Mouse (Mus musculus) bone marrow, adult 2 months (tissue): ENCODE data around the gene Gm49387.

Source experiments
- CTCF ChIP-seq: fragments of 200-500 bp; IDR thresholded peaks from 2 replicates; pipeline ENCODE4 v1.5.1; 2011; ENCODE audit warnings: low read length, control low read depth; ENCODE audit not compliant: control insufficient read depth, insufficient read depth
- POLR2A ChIP-seq: fragments of 200-500 bp; IDR thresholded peaks from 2 replicates; pipeline ENCODE4 v1.6.1; 2011; ENCODE audit warnings: low read depth, mild to moderate bottlenecking, control low read depth, low read length, borderline replicate concordance; ENCODE audit not compliant: control insufficient read depth

DNA sequence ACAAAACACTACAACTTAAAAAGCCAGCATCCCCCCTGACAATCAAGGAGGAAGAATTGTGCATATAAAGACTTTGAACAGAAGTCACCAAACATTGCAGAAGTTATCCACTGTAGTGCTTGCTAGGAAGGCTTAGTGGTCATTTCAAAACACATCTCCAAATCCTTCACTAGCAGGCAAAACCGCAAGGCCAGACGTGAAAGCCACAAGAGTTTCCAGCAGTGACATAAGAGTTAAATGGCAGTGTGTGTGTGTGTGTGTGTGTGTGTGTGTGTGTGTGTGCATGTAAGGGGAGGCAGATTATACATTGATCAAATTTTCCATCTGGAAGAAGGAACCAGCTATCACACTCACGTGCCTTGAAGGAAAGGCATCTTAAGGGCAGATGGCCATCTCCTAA, 22.7 kb downstream of the Gm49387 start:
- TF ChIP-seq CTCF (no peak), POLR2A (no peak)
